Mouse (Mus musculus) ES-E14 (cell line): Measurements from ENCODE around the gene Nol3. TPM values are rescaled to one million over a fixed set of nuclear protein-coding genes. Genes with fewer than 3 reads are reported as not detected.

Experiments
- DNase-seq: peaks from one replicate; pipeline ENCODE4 v3.0.0-alpha.2; 2013; ENCODE audit warnings: low read depth, low spot score
- H3K27ac ChIP-seq: 2 replicates; pipeline ENCODE4 v1.5.1; 2012; ENCODE audit warnings: low read depth, mild to moderate bottlenecking, low read length, moderate library complexity, mixed read lengths; ENCODE audit not compliant: poor library complexity, insufficient read depth, severe bottlenecking
- H3K36me3 ChIP-seq: 2 replicates; pipeline ENCODE4 v1.6.1; 2012; ENCODE audit warnings: mild to moderate bottlenecking, low read length, moderate library complexity, mixed read lengths; ENCODE audit not compliant: control insufficient read depth, poor library complexity, insufficient read depth, severe bottlenecking
- H3K4me1 ChIP-seq, 2 experiments: fragments of 150-350 bp in 1 of 2; sonication (generic) in 1 of 2; 2 replicates each; pipeline ENCODE4 v1.6.1; 2012; ENCODE audit warnings: low read length in 2 of 2, mild to moderate bottlenecking in 1 of 2, mixed read lengths in 1 of 2; ENCODE audit not compliant: control insufficient read depth in 2 of 2, insufficient read depth in 2 of 2, poor library complexity in 1 of 2
- H3K4me3 ChIP-seq, 2 experiments: fragments of 150-350 bp in 1 of 2; sonication (generic) in 1 of 2; 2 replicates each; pipeline ENCODE4 v1.5.1; 2012; ENCODE audit warnings: low read length in 2 of 2, low read depth in 1 of 2, mild to moderate bottlenecking in 1 of 2, mixed read lengths in 1 of 2; ENCODE audit not compliant: insufficient read depth in 1 of 2, poor library complexity in 1 of 2, severe bottlenecking in 1 of 2
- H3K9ac ChIP-seq: 2 replicates; pipeline ENCODE4 v1.6.1; 2012; ENCODE audit warnings: low read depth, mild to moderate bottlenecking, low read length, mixed read lengths; ENCODE audit not compliant: poor library complexity, insufficient read depth, severe bottlenecking
- H3K9me3 ChIP-seq: fragments of 150-350 bp; sonication (generic); 2 replicates; pipeline ENCODE4 v1.6.1; 2012; ENCODE audit warnings: low read depth, mild to moderate bottlenecking, low read length; ENCODE audit not compliant: control insufficient read depth, insufficient read depth
- CHD2 ChIP-seq: IDR thresholded peaks from 2 replicates; pipeline ENCODE4 v1.6.1; 2014; ENCODE audit warnings: mild to moderate bottlenecking, low read depth, low read length, inconsistent platforms
- HCFC1 ChIP-seq: IDR thresholded peaks from 2 replicates; pipeline ENCODE4 v1.6.1; 2012; ENCODE audit warnings: low read length, inconsistent platforms, borderline replicate concordance; ENCODE audit not compliant: insufficient read depth
- MAFK ChIP-seq: IDR thresholded peaks from 2 replicates; pipeline ENCODE4 v1.6.1; 2014; ENCODE audit warnings: mild to moderate bottlenecking, low read depth, low read length, inconsistent platforms; ENCODE audit not compliant: insufficient read depth
- ZC3H11A ChIP-seq: IDR thresholded peaks from 2 replicates; pipeline ENCODE4 v1.6.1; 2012; ENCODE audit warnings: low read depth, mild to moderate bottlenecking, inconsistent platforms, low read length, borderline replicate concordance
- ZNF384 ChIP-seq: IDR thresholded peaks from 2 replicates; pipeline ENCODE4 v1.6.1; 2012; ENCODE audit warnings: low read depth, low read length, inconsistent platforms
- in situ Hi-C, 2 experiments: fragments of 600-800 bp; cut with MboI; formaldehyde crosslinking; loops; one replicate each; pipeline ENCODE4 v1.15.1; 2025; ENCODE audit warnings: low sequenced_read_pairs in 2 of 2, inconsistent platforms in 1 of 2; ENCODE audit not compliant: unreplicated experiment in 2 of 2
- total RNA-seq: library from RNA; depleted of rRNA; stranded (reverse); fragments of 300-350 nt; gene quantifications from 2 replicates; pipeline ENCODE4 v1.2.3, GENCODE M21; 2012

Nol3 gene
- total RNA-seq, 1 experiment = 1.0 TPM

DNA sequence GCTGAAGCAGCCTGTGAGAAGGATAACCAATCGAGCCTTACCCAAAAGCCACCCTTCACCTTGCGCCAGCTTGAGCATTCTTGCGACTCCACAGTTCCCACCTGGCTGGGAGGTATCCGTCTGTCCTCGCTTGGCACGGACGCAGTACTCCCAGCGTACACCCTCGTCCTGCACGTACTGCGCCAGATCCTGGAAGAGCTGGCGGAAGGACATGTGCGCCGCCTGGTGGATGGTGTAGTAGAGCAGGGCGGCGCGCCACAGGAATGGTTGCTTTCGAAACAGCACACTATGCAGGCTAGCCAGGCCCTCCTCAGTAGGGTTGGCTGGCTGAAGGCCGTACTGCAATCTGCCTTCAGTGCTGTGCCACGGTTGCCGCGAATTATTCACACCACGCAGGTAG, 7.1 kb downstream of the Nol3 start:
- H3K4me3 ChIP-seq = peak overlapping the region; percentile 16 to 47; a peak in 2 of 4 replicates
- H3K36me3 ChIP-seq = no peaks in the 10 kb centered on the region; the same call in 1 of the 2 replicates
- no peaks in the 10 kb centered on the region for H3K9me3 ChIP-seq
- DNase-seq = peak; percentile 83
- TF ChIP-seq ZC3H11A (peak; percentile 71), HCFC1 (no peak)
- H3K27ac ChIP-seq = no peak overlapping the region
- H3K4me1 ChIP-seq = peaks cover 0 to 18% of the 10 kb centered on the region in 2 experiments; a peak in 1 of 4 replicates
- peak overlapping the region; percentile 11; the same call in 1 of the 2 replicates for H3K9ac ChIP-seq
- in situ Hi-C loops = no loop called here

DNA sequence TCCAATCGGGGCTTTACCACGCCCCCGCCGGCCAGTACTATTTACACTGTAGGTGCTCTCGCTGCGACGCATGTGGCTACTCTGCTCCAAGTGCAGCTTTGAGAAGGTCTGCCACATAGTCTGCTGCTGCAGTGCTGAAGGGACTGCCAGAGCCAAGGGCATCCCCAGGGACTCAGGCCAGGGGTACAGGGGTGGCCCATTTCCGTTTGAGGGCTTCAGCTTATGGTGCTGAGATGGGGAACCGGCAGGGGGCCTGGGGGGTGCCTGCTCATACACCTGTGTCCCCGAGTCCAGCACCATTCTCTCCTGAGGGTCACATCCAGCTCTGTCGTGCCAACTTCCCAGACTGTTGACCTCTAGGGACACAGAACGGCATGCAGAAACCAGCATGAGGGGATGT, 9.6 kb downstream of the Nol3 start:
- TF ChIP-seq ZC3H11A (no peak), ZNF384 (no peak), CHD2 (no peak), HCFC1 (no peak), MAFK (no peak)
- Histone ChIP-seq H3K27ac (no peak overlapping the region), H3K9me3 (no peaks in the 10 kb centered on the region), H3K36me3 (no peaks in the 10 kb centered on the region; the same call in 1 of the 2 replicates), H3K4me1 (peaks cover 0 to 22% of the 10 kb centered on the region in 2 experiments; a peak in 2 of 4 replicates), H3K9ac (no peak overlapping the region), H3K4me3 (no peak overlapping the region)
- no peak for DNase-seq
- in situ Hi-C loops = no loop called here

DNA sequence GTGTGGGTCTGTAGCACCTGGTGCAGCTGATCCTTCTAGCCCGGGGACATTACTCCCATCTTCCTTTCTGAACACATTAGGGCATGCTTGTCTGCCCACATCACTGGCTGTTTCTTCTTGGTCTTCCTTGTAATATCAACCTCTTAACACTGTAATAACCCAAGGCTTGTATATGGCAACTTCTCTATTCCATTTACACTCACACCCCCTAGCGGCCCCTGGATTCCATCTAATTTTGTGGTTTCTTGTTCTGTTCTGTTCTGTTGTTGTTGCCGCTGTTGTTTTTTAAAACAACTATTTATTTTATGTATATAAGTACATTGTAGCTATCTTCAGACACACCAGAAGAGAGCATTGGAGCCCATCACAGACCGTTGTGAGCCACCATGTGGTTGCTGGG, 11.0 kb downstream of the Nol3 start:
- TF ChIP-seq ZNF384 = no peak
- no peak for TF ChIP-seq HCFC1
- no peak for TF ChIP-seq CHD2
- TF ChIP-seq ZC3H11A = no peak
- TF ChIP-seq MAFK = no peak
- no peaks in the 10 kb centered on the region for H3K9me3 ChIP-seq
- H3K4me3 ChIP-seq = no peak overlapping the region
- H3K9ac ChIP-seq = no peak overlapping the region
- H3K36me3 ChIP-seq = no peaks in the 10 kb centered on the region; the same call in 1 of the 2 replicates
- H3K4me1 ChIP-seq = peaks cover 0 to 25% of the 10 kb centered on the region in 2 experiments; a peak in 2 of 4 replicates
- no peak overlapping the region for H3K27ac ChIP-seq
- no peak for DNase-seq
- in situ Hi-C loops = no loop called here

DNA sequence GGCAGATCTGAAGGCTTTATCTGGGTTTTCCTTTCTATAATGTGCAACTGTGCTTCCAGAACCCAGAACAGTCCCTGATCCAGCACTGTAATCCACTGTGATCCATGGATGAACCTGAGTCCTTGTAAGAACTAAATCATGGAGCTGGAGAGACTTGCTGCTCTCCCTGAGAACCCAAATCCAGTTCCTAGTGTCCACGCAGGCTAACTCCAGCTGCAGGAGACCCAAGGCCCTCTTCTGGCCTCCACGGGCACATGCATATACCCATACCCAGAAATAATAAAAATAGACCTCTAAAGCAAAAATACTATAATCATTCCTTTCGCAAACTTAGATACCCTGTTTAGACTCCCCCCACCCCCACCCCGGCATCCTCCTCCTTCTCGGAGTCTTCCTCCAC, 12.3 kb downstream of the Nol3 start:
- H3K36me3 ChIP-seq = no peaks in the 10 kb centered on the region; the same call in 1 of the 2 replicates
- no peak for TF ChIP-seq CHD2
- no peak for TF ChIP-seq HCFC1
- TF ChIP-seq ZC3H11A = no peak
- TF ChIP-seq MAFK = no peak
- no peak for TF ChIP-seq ZNF384
- no peaks in the 10 kb centered on the region for H3K9me3 ChIP-seq
- no peak overlapping the region for H3K4me3 ChIP-seq
- no peak overlapping the region for H3K9ac ChIP-seq
- in situ Hi-C loops = no loop called here
- DNase-seq = no peak
- peaks cover 0 to 29% of the 10 kb centered on the region in 2 experiments; a peak in 2 of 4 replicates for H3K4me1 ChIP-seq
- no peak overlapping the region for H3K27ac ChIP-seq
